Mouse (Mus musculus): ENCODE measurements around the gene Tmem120a.

DNA sequence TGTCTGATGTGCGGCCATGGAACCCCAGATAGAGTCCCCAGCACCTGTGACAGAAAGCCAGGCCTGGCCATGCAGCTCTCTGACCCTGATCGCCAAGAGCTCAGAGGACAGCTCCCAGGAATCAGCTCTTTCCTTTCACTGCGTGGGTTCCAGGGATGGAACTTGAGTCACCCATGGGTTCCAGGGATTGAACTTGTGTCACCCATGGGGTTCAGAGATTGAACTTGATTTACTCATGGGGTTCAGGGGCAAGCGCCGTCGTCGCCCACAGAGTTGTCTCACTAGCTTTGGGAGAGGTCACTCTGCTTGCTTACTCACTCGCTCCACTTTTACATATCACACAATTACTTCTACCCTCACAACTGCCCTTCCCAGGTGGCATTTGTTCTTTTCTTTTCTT, 23.2 kb downstream of the Tmem120a start:
- TF ChIP-seq POLR2A (IDR thresholded peaks at IDR 0.05; ENCODE audit: borderline replicate concordance, low read depth, low read length) (no peak), CTCF (IDR thresholded peaks at IDR 0.05; ENCODE audit: low read depth, low read length) (no peak)
